Mouse (Mus musculus) frontal cortex, adult (tissue): ENCODE measurements around the gene Fam213b.
A peak's percentile ranks its signal among the peaks of the same experiment; 100 is the strongest.

ENCODE experiments used
- ATAC-seq: cut with Nextera tagmentation; 2 replicates; pipeline ENCODE4 v1.9.2; 2017; ENCODE audit warnings: mild to moderate bottlenecking, moderate library complexity, mixed read lengths; ENCODE audit not compliant: low TSS enrichment

The Fam213b gene

GRCm38 (mm10) chr4:154880730-154881129, 18.2 kb downstream of the Fam213b start:
- ATAC-seq, result no peak

GRCm38 (mm10) chr4:154877864-154878548, 20.9 kb downstream of the Fam213b start:
- peak; percentile 98 for ATAC-seq

GRCm38 (mm10) chr4:154873186-154873585, 25.7 kb downstream of the Fam213b start:
- ATAC-seq, result no peak

- no peak for ATAC-seq
These were observed 27.1 kb downstream of the Fam213b start for GRCm38 (mm10) chr4:154871757-154872251.

GRCm38 (mm10) chr4:154870721-154871120, 28.2 kb downstream of the Fam213b start:
- ATAC-seq, result no peak

GRCm38 (mm10) chr4:154869440-154869839, 29.5 kb downstream of the Fam213b start, which contains the start of gene Mmel1:
Gene Mmel1 (plus strand): TSS chr4:154869585.
- no peak for ATAC-seq

- ATAC-seq, result no peak
These were observed 31.7 kb downstream of the Fam213b start for GRCm38 (mm10) chr4:154867257-154867656.

- ATAC-seq, result no peak
These were observed 32.5 kb downstream of the Fam213b start for GRCm38 (mm10) chr4:154866391-154866790.

GRCm38 (mm10) chr4:154864961-154865760, 33.8 kb downstream of the Fam213b start:
- no peak for ATAC-seq

GRCm38 (mm10) chr4:154864271-154864771, 34.6 kb downstream of the Fam213b start:
- ATAC-seq, result peak; percentile 80

- ATAC-seq, result no peak
These were observed 35.4 kb downstream of the Fam213b start for GRCm38 (mm10) chr4:154863436-154863935.

- no peak for ATAC-seq
These were observed 37.0 kb downstream of the Fam213b start for GRCm38 (mm10) chr4:154861967-154862366.

- ATAC-seq, result no peak
These were observed 40.3 kb downstream of the Fam213b start for GRCm38 (mm10) chr4:154858601-154859000.

GRCm38 (mm10) chr4:154857366-154858240, 41.3 kb downstream of the Fam213b start:
- no peak for ATAC-seq

GRCm38 (mm10) chr4:154856882-154857281, 42.1 kb downstream of the Fam213b start:
- no peak for ATAC-seq

GRCm38 (mm10) chr4:154856480-154856837, 42.5 kb downstream of the Fam213b start:
- ATAC-seq, result no peak

GRCm38 (mm10) chr4:154855721-154856479, 43.0 kb downstream of the Fam213b start:
- ATAC-seq, result peak; percentile 89

- ATAC-seq, result no peak
These were observed 44.1 kb downstream of the Fam213b start for GRCm38 (mm10) chr4:154854676-154855345.

GRCm38 (mm10) chr4:154853881-154854280, 45.1 kb downstream of the Fam213b start:
- no peak for ATAC-seq

- ATAC-seq, result no peak
These were observed 46.2 kb downstream of the Fam213b start for GRCm38 (mm10) chr4:154852696-154853095.
